Mouse (Mus musculus) G1E (cell line): ENCODE results near the gene Tns1.

ENCODE experiments used
- CTCF ChIP-seq: IDR thresholded peaks from 2 replicates; pipeline ENCODE4 v1.5.1; 2012; ENCODE audit warnings: low read depth, low read length, inconsistent platforms, mixed read lengths
- GATA1 ChIP-seq: IDR thresholded peaks from 2 replicates; pipeline ENCODE4 v1.6.1; 2012; ENCODE audit warnings: borderline replicate concordance, low read length, inconsistent platforms, mixed read lengths
- GATA2 ChIP-seq: IDR thresholded peaks from 2 replicates; pipeline ENCODE4 v1.6.1; 2012; ENCODE audit warnings: low read depth, low read length, inconsistent platforms, borderline replicate concordance
- POLR2AphosphoS5 ChIP-seq: IDR thresholded peaks from 2 replicates; pipeline ENCODE4 v1.6.1; 2012; ENCODE audit warnings: low read depth, low read length, inconsistent platforms; ENCODE audit not compliant: insufficient replicate concordance
- TAL1 ChIP-seq: conservative IDR thresholded peaks from 2 replicates; pipeline ENCODE4 v1.6.1; 2012; ENCODE audit warnings: low read depth, low read length, inconsistent platforms, mixed read lengths

DNA sequence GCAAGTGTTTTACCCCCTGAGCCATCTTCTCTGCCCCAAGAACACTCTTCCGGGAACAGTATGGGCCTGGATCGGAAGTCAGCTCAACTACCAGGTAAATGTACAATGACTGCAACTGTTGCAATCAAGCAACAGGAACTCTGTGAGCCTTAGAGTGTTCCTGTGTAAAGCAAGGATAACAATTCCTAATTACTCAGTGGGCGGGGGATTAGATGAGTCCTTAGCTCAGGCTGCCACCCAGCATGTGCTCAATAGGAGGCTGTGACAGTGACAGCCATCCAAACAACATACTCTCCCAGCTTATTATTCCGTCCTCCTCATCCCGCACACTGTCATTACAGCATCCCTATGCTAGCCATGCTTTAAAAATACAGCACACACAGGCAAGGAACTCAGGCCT, 200.0 kb downstream of the Tns1 start:
- no peak for TF ChIP-seq CTCF
- TF ChIP-seq POLR2AphosphoS5 = no peak
- TF ChIP-seq GATA1 = no peak
- no peak for TF ChIP-seq GATA2
- TF ChIP-seq TAL1 = no peak
